Mouse (Mus musculus): Measurements from ENCODE around the gene Cmya5. TPM values are rescaled to one million over a fixed set of nuclear protein-coding genes. Genes with fewer than 3 reads are reported as not detected.

Gene Cmya5
- polyA plus RNA-seq, 1 experiment from 2014 or later: 5.0 TPM

GRCm38 (mm10) chr13:93177571-93177970, 33.0 kb upstream of the Cmya5 start:
- Histone ChIP-seq H3K4me3 (ENCODE audit: low read depth, low read length) (no peak overlapping the region), H3K4me2 (no peak overlapping the region), H3K36me3 (ENCODE audit: control insufficient read depth, insufficient read depth, low read length) (peaks cover 9% of the 10 kb centered on the region), H3K9me3 (replicated peaks; ENCODE audit: control insufficient read depth, low read length) (no peaks in the 10 kb centered on the region), H3K27me3 (ENCODE audit: control insufficient read depth, insufficient read depth, low read length) (no peaks in the 10 kb centered on the region), H3K9ac (ENCODE audit: low read depth, low read length) (no peak overlapping the region), H3K4me1 (ENCODE audit: control insufficient read depth, insufficient read depth, low read length) (no peaks in the 10 kb centered on the region), H3K27ac (ENCODE audit: low read depth, low read length) (no peak overlapping the region)
- ATAC-seq (replicated peaks; ENCODE audit: insufficient number of reproducible peaks, low FRiP score, low TSS enrichment): no peak

GRCm38 (mm10) chr13:93163303-93163702, 18.8 kb upstream of the Cmya5 start:
- no peak overlapping the region for H3K27ac ChIP-seq (ENCODE audit: low read depth, low read length)
- no peaks in the 10 kb centered on the region for H3K27me3 ChIP-seq (ENCODE audit: control insufficient read depth, insufficient read depth, low read length)
- no peak overlapping the region for H3K4me3 ChIP-seq (ENCODE audit: low read depth, low read length)
- H3K36me3 ChIP-seq (ENCODE audit: control insufficient read depth, insufficient read depth, low read length): peaks cover 15% of the 10 kb centered on the region
- no peak overlapping the region for H3K4me2 ChIP-seq
- H3K9me3 ChIP-seq (replicated peaks; ENCODE audit: control insufficient read depth, low read length): no peaks in the 10 kb centered on the region
- H3K9ac ChIP-seq (ENCODE audit: low read depth, low read length): no peak overlapping the region
- H3K4me1 ChIP-seq (ENCODE audit: control insufficient read depth, insufficient read depth, low read length): no peaks in the 10 kb centered on the region
- WGBS (ENCODE audit: insufficient replicate concordance): 92% methylated on average over 4 of the region's 4 CpGs
- ATAC-seq (replicated peaks; ENCODE audit: insufficient number of reproducible peaks, low FRiP score, low TSS enrichment): no peak

- Histone ChIP-seq H3K27ac (ENCODE audit: low read depth, low read length) (no peak overlapping the region), H3K4me3 (ENCODE audit: low read depth, low read length) (no peak overlapping the region), H3K27me3 (ENCODE audit: control insufficient read depth, insufficient read depth, low read length) (no peaks in the 10 kb centered on the region), H3K36me3 (ENCODE audit: control insufficient read depth, insufficient read depth, low read length) (peaks cover 15% of the 10 kb centered on the region), H3K4me1 (ENCODE audit: control insufficient read depth, insufficient read depth, low read length) (no peaks in the 10 kb centered on the region), H3K9me3 (replicated peaks; ENCODE audit: control insufficient read depth, low read length) (no peaks in the 10 kb centered on the region), H3K4me2 (no peak overlapping the region), H3K9ac (ENCODE audit: low read depth, low read length) (no peak overlapping the region)
- no peak for ATAC-seq (replicated peaks; ENCODE audit: insufficient number of reproducible peaks, low FRiP score, low TSS enrichment)
These were observed 17.9 kb upstream of the Cmya5 start for GRCm38 (mm10) chr13:93162456-93162855.

- ATAC-seq (replicated peaks; ENCODE audit: insufficient number of reproducible peaks, low FRiP score, low TSS enrichment): no peak
- Histone ChIP-seq H3K9me3 (replicated peaks; ENCODE audit: control insufficient read depth, low read length) (no peaks in the 10 kb centered on the region), H3K4me2 (no peak overlapping the region), H3K27me3 (ENCODE audit: control insufficient read depth, insufficient read depth, low read length) (no peaks in the 10 kb centered on the region), H3K4me1 (ENCODE audit: control insufficient read depth, insufficient read depth, low read length) (no peaks in the 10 kb centered on the region), H3K36me3 (ENCODE audit: control insufficient read depth, insufficient read depth, low read length) (peaks cover 9% of the 10 kb centered on the region), H3K27ac (ENCODE audit: low read depth, low read length) (no peak overlapping the region), H3K4me3 (ENCODE audit: low read depth, low read length) (no peak overlapping the region), H3K9ac (ENCODE audit: low read depth, low read length) (no peak overlapping the region)
- WGBS (ENCODE audit: insufficient replicate concordance): 90% methylated on average over 6 of the region's 6 CpGs
These were observed 13.7 kb upstream of the Cmya5 start for GRCm38 (mm10) chr13:93158261-93158660.

GRCm38 (mm10) chr13:93153280-93153679, 8.8 kb upstream of the Cmya5 start:
- 91% methylated on average over 1 of the region's 1 CpGs for WGBS (ENCODE audit: insufficient replicate concordance)
- Histone ChIP-seq H3K9ac (ENCODE audit: low read depth, low read length) (no peak overlapping the region), H3K27ac (ENCODE audit: low read depth, low read length) (no peak overlapping the region), H3K4me1 (ENCODE audit: control insufficient read depth, insufficient read depth, low read length) (no peaks in the 10 kb centered on the region), H3K36me3 (ENCODE audit: control insufficient read depth, insufficient read depth, low read length) (peaks cover 3% of the 10 kb centered on the region), H3K4me2 (no peak overlapping the region), H3K27me3 (ENCODE audit: control insufficient read depth, insufficient read depth, low read length) (no peaks in the 10 kb centered on the region), H3K9me3 (replicated peaks; ENCODE audit: control insufficient read depth, low read length) (no peaks in the 10 kb centered on the region), H3K4me3 (ENCODE audit: low read depth, low read length) (no peak overlapping the region)
- ATAC-seq (replicated peaks; ENCODE audit: insufficient number of reproducible peaks, low FRiP score, low TSS enrichment): no peak

- H3K4me2 ChIP-seq: peak overlapping the region; percentile 89
- ATAC-seq (replicated peaks; ENCODE audit: insufficient number of reproducible peaks, low FRiP score, low TSS enrichment): peak; percentile 4; the same call in 1 of the 2 replicates
- 13% methylated on average over 11 of the region's 11 CpGs for WGBS (ENCODE audit: insufficient replicate concordance)
These were observed 673 bp downstream of the Cmya5 start for GRCm38 (mm10) chr13:93143819-93144283.

GRCm38 (mm10) chr13:93141184-93141583, 3.3 kb downstream of the Cmya5 start:
- Histone ChIP-seq H3K4me3 (ENCODE audit: low read depth, low read length) (no peak overlapping the region), H3K36me3 (ENCODE audit: control insufficient read depth, insufficient read depth, low read length) (no peaks in the 10 kb centered on the region), H3K27ac (ENCODE audit: low read depth, low read length) (no peak overlapping the region), H3K9me3 (replicated peaks; ENCODE audit: control insufficient read depth, low read length) (no peaks in the 10 kb centered on the region), H3K9ac (ENCODE audit: low read depth, low read length) (no peak overlapping the region), H3K4me1 (ENCODE audit: control insufficient read depth, insufficient read depth, low read length) (peaks cover 27% of the 10 kb centered on the region), H3K27me3 (ENCODE audit: control insufficient read depth, insufficient read depth, low read length) (no peaks in the 10 kb centered on the region), H3K4me2 (no peak overlapping the region)
- ATAC-seq (replicated peaks; ENCODE audit: insufficient number of reproducible peaks, low FRiP score, low TSS enrichment): no peak
- WGBS (ENCODE audit: insufficient replicate concordance): 91% methylated on average over 6 of the region's 6 CpGs

More at GRCm38 (mm10) chr13:93143819-93144283, 673 bp downstream of the Cmya5 start:
- no peaks in the 10 kb centered on the region for H3K9me3 ChIP-seq (replicated peaks; ENCODE audit: control insufficient read depth, low read length)
- peak overlapping the region; percentile 80 for H3K9ac ChIP-seq (ENCODE audit: low read depth, low read length)
- H3K4me3 ChIP-seq (ENCODE audit: low read depth, low read length): peak overlapping the region; percentile 60
- H3K27ac ChIP-seq (ENCODE audit: low read depth, low read length): peak overlapping the region; percentile 78
- H3K27me3 ChIP-seq (ENCODE audit: control insufficient read depth, insufficient read depth, low read length): no peaks in the 10 kb centered on the region
- peaks cover 13% of the 10 kb centered on the region for H3K4me1 ChIP-seq (ENCODE audit: control insufficient read depth, insufficient read depth, low read length)
- no peaks in the 10 kb centered on the region for H3K36me3 ChIP-seq (ENCODE audit: control insufficient read depth, insufficient read depth, low read length)

GRCm38 (mm10) chr13:93138059-93138458, 6.5 kb downstream of the Cmya5 start:
- H3K4me2 ChIP-seq: peak overlapping the region; percentile 5; the same call in 1 of the 2 replicates
- no peaks in the 10 kb centered on the region for H3K36me3 ChIP-seq (ENCODE audit: control insufficient read depth, insufficient read depth, low read length)
- 15% methylated on average over 1 of the region's 1 CpGs for WGBS (ENCODE audit: insufficient replicate concordance)
- ATAC-seq (replicated peaks; ENCODE audit: insufficient number of reproducible peaks, low FRiP score, low TSS enrichment): peak; percentile 63; the same call in 1 of the 2 replicates
- no peaks in the 10 kb centered on the region for H3K27me3 ChIP-seq (ENCODE audit: control insufficient read depth, insufficient read depth, low read length)
- no peak overlapping the region for H3K4me3 ChIP-seq (ENCODE audit: low read depth, low read length)
- H3K9ac ChIP-seq (ENCODE audit: low read depth, low read length): no peak overlapping the region
- H3K9me3 ChIP-seq (replicated peaks; ENCODE audit: control insufficient read depth, low read length): no peaks in the 10 kb centered on the region
- H3K4me1 ChIP-seq (ENCODE audit: control insufficient read depth, insufficient read depth, low read length): peaks cover 18% of the 10 kb centered on the region
- peak overlapping the region; percentile 72; the same call in 1 of the 2 replicates for H3K27ac ChIP-seq (ENCODE audit: low read depth, low read length)

- Histone ChIP-seq H3K36me3 (ENCODE audit: control insufficient read depth, insufficient read depth, low read length) (no peaks in the 10 kb centered on the region), H3K9ac (ENCODE audit: low read depth, low read length) (no peak overlapping the region), H3K4me1 (ENCODE audit: control insufficient read depth, insufficient read depth, low read length) (peaks cover 14% of the 10 kb centered on the region), H3K9me3 (replicated peaks; ENCODE audit: control insufficient read depth, low read length) (no peaks in the 10 kb centered on the region), H3K4me2 (no peak overlapping the region), H3K4me3 (ENCODE audit: low read depth, low read length) (no peak overlapping the region), H3K27me3 (ENCODE audit: control insufficient read depth, insufficient read depth, low read length) (no peaks in the 10 kb centered on the region), H3K27ac (ENCODE audit: low read depth, low read length) (peak overlapping the region; percentile 43; the same call in 1 of the 2 replicates)
- 80% methylated on average over 7 of the region's 7 CpGs for WGBS (ENCODE audit: insufficient replicate concordance)
- ATAC-seq (replicated peaks; ENCODE audit: insufficient number of reproducible peaks, low FRiP score, low TSS enrichment): no peak
These were observed 7.4 kb downstream of the Cmya5 start for GRCm38 (mm10) chr13:93137098-93137497.
